Mouse (Mus musculus) thymus, adult 2 months (tissue): ENCODE data around the gene Ccdc155.

Experiments used
- CTCF ChIP-seq: fragments of 200-500 bp; IDR thresholded peaks from 2 replicates; pipeline ENCODE4 v1.5.1; 2012; ENCODE audit warnings: mild to moderate bottlenecking, control low read depth, low read length, moderate library complexity, borderline replicate concordance; ENCODE audit not compliant: control insufficient read depth, poor library complexity, insufficient read depth; ENCODE audit errors: extremely low read depth
- POLR2A ChIP-seq: fragments of 200-500 bp; IDR thresholded peaks from 2 replicates; pipeline ENCODE4 v1.6.1; 2012; ENCODE audit warnings: mild to moderate bottlenecking, low read length, control low read depth, moderate library complexity; ENCODE audit not compliant: control insufficient read depth, poor library complexity, insufficient read depth; ENCODE audit errors: extremely low read depth

DNA sequence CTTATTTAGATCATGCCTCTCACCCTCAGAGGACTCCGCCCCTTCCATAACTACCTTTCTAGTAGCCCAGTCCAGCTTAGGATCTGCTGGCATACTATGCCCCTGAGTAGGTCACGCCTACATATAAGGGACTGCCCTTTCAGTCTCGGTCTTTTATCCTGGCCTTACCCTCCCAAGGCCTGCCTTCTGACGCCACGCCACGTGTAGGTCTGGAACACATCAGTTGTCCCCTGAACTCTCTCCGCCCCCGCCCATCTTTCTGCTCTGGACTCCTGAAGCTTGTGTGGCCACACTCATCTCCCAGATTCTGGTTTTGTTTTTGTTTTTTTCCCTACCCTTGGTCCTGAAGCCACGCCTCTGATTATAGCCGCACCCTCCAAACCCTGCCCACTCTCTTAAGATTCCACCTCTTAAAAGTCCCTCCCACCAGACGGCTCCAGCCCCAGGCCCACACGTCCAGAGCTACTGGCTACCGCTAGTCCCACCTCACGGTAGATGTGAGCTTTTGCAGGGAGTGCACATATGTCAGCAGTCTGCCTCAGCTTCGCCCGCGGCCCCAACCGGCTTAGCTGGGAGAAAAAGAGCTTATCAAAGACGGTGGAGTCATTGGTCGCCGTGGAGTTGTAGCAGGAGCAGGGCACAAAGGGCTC, 30.4 kb upstream of the Ccdc155 start:
- no peak for TF ChIP-seq POLR2A
- no peak for TF ChIP-seq CTCF
